Mouse (Mus musculus): ENCODE data around the gene Mreg. TPM values are rescaled to one million over a fixed set of nuclear protein-coding genes. Genes with fewer than 3 reads are reported as not detected.
A peak's percentile ranks its signal among the peaks of the same experiment; 100 is the strongest.

The Mreg gene
- polyA plus RNA-seq, 1 experiment from 2014 or later, result 1.4 TPM

- no peak for ATAC-seq
- H3K27ac ChIP-seq, result no peak overlapping the region
These were observed 67.1 kb downstream of the Mreg start for GRCm38 (mm10) chr1:72145041-72145440.

GRCm38 (mm10) chr1:72144426-72144825 lies 67.7 kb downstream of the Mreg start:
- Histone ChIP-seq H3K9me3 (no peaks in the 10 kb centered on the region), H3K4me1 (replicated peaks) (no peaks in the 10 kb centered on the region), H3K4me3 (replicated peaks) (no peak overlapping the region), H3K27me3 (no peaks in the 10 kb centered on the region), H3K4me2 (replicated peaks) (no peak overlapping the region), H3K36me3 (no peaks in the 10 kb centered on the region), H3K27ac (no peak overlapping the region), H3K9ac (replicated peaks) (no peak overlapping the region)
- ATAC-seq, result no peak
- 88% methylated on average over 4 of the region's 4 CpGs for WGBS

More at GRCm38 (mm10) chr1:72145041-72145440, 67.1 kb downstream of the Mreg start:
- H3K4me3 ChIP-seq (replicated peaks), result no peak overlapping the region
- no peaks in the 10 kb centered on the region for H3K27me3 ChIP-seq
- no peak overlapping the region for H3K9ac ChIP-seq (replicated peaks)
- no peak overlapping the region for H3K4me2 ChIP-seq (replicated peaks)
- H3K36me3 ChIP-seq, result no peaks in the 10 kb centered on the region
- no peaks in the 10 kb centered on the region for H3K9me3 ChIP-seq
- H3K4me1 ChIP-seq (replicated peaks), result no peaks in the 10 kb centered on the region

GRCm38 (mm10) chr1:72141893-72142480 lies 70.1 kb downstream of the Mreg start:
- Histone ChIP-seq H3K4me1 (replicated peaks) (no peaks in the 10 kb centered on the region), H3K36me3 (no peaks in the 10 kb centered on the region), H3K27me3 (no peaks in the 10 kb centered on the region), H3K4me2 (replicated peaks) (peak overlapping the region; percentile 47), H3K4me3 (replicated peaks) (peak overlapping the region; percentile 12), H3K9me3 (no peaks in the 10 kb centered on the region), H3K9ac (replicated peaks) (no peak overlapping the region; the same call in 1 of the 2 replicates), H3K27ac (no peak overlapping the region; the same call in 1 of the 2 replicates)
- WGBS, result 5% methylated on average over 11 of the region's 11 CpGs
- peak; percentile 85; the same call in 1 of the 2 replicates for ATAC-seq

GRCm38 (mm10) chr1:72136101-72136500 lies 76.0 kb downstream of the Mreg start:
- Histone ChIP-seq H3K36me3 (no peaks in the 10 kb centered on the region), H3K9ac (replicated peaks) (no peak overlapping the region), H3K4me3 (replicated peaks) (no peak overlapping the region), H3K27ac (no peak overlapping the region), H3K4me1 (replicated peaks) (no peaks in the 10 kb centered on the region), H3K4me2 (replicated peaks) (no peak overlapping the region), H3K9me3 (peaks cover 5% of the 10 kb centered on the region; the same call in 1 of the 2 replicates), H3K27me3 (no peaks in the 10 kb centered on the region)
- ATAC-seq, result no peak
- 86% methylated on average over 10 of the region's 10 CpGs for WGBS

GRCm38 (mm10) chr1:72134534-72134933 lies 77.6 kb downstream of the Mreg start:
- WGBS, result 80% methylated on average over 1 of the region's 1 CpGs
- no peaks in the 10 kb centered on the region for H3K27me3 ChIP-seq
- no peaks in the 10 kb centered on the region for H3K36me3 ChIP-seq
- no peak for ATAC-seq
- H3K27ac ChIP-seq, result no peak overlapping the region
- H3K4me1 ChIP-seq (replicated peaks), result no peaks in the 10 kb centered on the region
- no peak overlapping the region for H3K4me3 ChIP-seq (replicated peaks)
- H3K9ac ChIP-seq (replicated peaks), result no peak overlapping the region
- H3K4me2 ChIP-seq (replicated peaks), result no peak overlapping the region
- H3K9me3 ChIP-seq, result peaks cover 5% of the 10 kb centered on the region; the same call in 1 of the 2 replicates

GRCm38 (mm10) chr1:72123434-72124297 lies 88.4 kb downstream of the Mreg start:
- Histone ChIP-seq H3K4me1 (replicated peaks) (no peaks in the 10 kb centered on the region), H3K27me3 (no peaks in the 10 kb centered on the region), H3K9ac (replicated peaks) (no peak overlapping the region), H3K27ac (no peak overlapping the region), H3K9me3 (no peaks in the 10 kb centered on the region), H3K36me3 (no peaks in the 10 kb centered on the region), H3K4me2 (replicated peaks) (peak overlapping the region; percentile 40), H3K4me3 (replicated peaks) (peak overlapping the region; percentile 15; the same call in 1 of the 2 replicates)
- ATAC-seq, result peak; percentile 82
- 30% methylated on average over 23 of the region's 23 CpGs for WGBS

- no peaks in the 10 kb centered on the region for H3K9me3 ChIP-seq
- H3K4me1 ChIP-seq (replicated peaks), result no peaks in the 10 kb centered on the region
- H3K27me3 ChIP-seq, result no peaks in the 10 kb centered on the region
- H3K4me3 ChIP-seq (replicated peaks), result no peak overlapping the region
- no peak overlapping the region for H3K9ac ChIP-seq (replicated peaks)
- no peak overlapping the region for H3K4me2 ChIP-seq (replicated peaks)
- WGBS, result 85% methylated on average over 17 of the region's 17 CpGs
- no peaks in the 10 kb centered on the region for H3K36me3 ChIP-seq
- H3K27ac ChIP-seq, result no peak overlapping the region
- ATAC-seq, result peak; percentile 46; the same call in 1 of the 2 replicates
These were observed 90.4 kb downstream of the Mreg start for GRCm38 (mm10) chr1:72121608-72122185.

GRCm38 (mm10) chr1:72119981-72120380 lies 92.1 kb downstream of the Mreg start:
- Histone ChIP-seq H3K36me3 (no peaks in the 10 kb centered on the region), H3K27ac (no peak overlapping the region), H3K4me3 (replicated peaks) (no peak overlapping the region), H3K9me3 (no peaks in the 10 kb centered on the region), H3K27me3 (no peaks in the 10 kb centered on the region), H3K4me1 (replicated peaks) (no peaks in the 10 kb centered on the region), H3K4me2 (replicated peaks) (no peak overlapping the region), H3K9ac (replicated peaks) (no peak overlapping the region)
- no peak for ATAC-seq
- WGBS, result 53% methylated on average over 4 of the region's 4 CpGs

GRCm38 (mm10) chr1:72114206-72114605 lies 97.9 kb downstream of the Mreg start:
- no peaks in the 10 kb centered on the region for H3K27me3 ChIP-seq
- H3K9me3 ChIP-seq, result no peaks in the 10 kb centered on the region
- H3K27ac ChIP-seq, result no peak overlapping the region
- H3K4me3 ChIP-seq (replicated peaks), result no peak overlapping the region
- no peaks in the 10 kb centered on the region for H3K36me3 ChIP-seq
- H3K9ac ChIP-seq (replicated peaks), result no peak overlapping the region
- no peak for ATAC-seq
- no peaks in the 10 kb centered on the region for H3K4me1 ChIP-seq (replicated peaks)
- 84% methylated on average over 5 of the region's 5 CpGs for WGBS
- H3K4me2 ChIP-seq (replicated peaks), result no peak overlapping the region

Other genes starting within 250 kb of the Mreg start
- gene Pecr, start 72.0 kb upstream of the Mreg start, polyA plus RNA-seq (2015; fragmentation: Nextera tagmentation; extraction: Ambion mirVana), result 8.7 and 10.2 TPM in 2 replicates
- gene Tmem169, start 72.1 kb upstream of the Mreg start, polyA plus RNA-seq (2015; fragmentation: Nextera tagmentation; extraction: Ambion mirVana), result 36.1 and 39.7 TPM in 2 replicates
- gene Xrcc5, start 95.1 kb upstream of the Mreg start, polyA plus RNA-seq (2015; fragmentation: Nextera tagmentation; extraction: Ambion mirVana), result 28.7 and 29.1 TPM in 2 replicates

Data from midbrain, embryonic 13.5 days (tissue).